ENCODE assay signal across 9 mouse cellular contexts in the genomic region with DNA sequence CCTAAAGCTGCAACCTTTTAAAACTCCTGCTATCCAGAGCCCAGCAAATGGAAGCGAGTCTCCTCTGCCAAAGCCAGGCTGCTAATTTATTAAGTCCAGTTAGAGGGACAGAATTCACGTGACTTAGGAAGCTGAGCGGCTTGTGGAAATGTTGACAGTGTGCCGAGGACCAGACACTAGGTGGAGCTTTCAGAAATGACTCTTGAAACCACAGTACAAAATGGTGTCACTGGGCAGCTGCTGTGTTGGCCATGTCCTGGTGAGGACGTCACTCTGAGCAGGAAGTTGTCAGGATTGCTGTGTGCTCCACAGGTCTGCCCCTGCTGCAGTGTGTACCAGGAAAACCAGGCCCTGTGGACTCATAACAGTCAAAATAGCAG.
DNase-seq lines count a peak whose midpoint lies in the region; ATAC-seq and TF ChIP-seq lines count a peak whose summit lies in the region.
"Had no signal": no experiment of that assay in that cellular context is flagged by ENCODE, and none has a peak within 500 bp of the region (broad histone marks: within the 10 kb centered on the region; RNA-seq: fewer than 3 reads in every experiment).

No protein-coding gene starts in this region.

- no peaks in the 10 kb centered on the region for H3K36me3 ChIP-seq in ES-E14 (ENCODE audit: control insufficient read depth, insufficient read depth, low read length, poor library complexity, severe bottlenecking)
- H3K36me3 ChIP-seq in liver, embryonic 14.5 days (replicated peaks; ENCODE audit: control insufficient read depth, insufficient read depth, low read depth): no peaks in the 10 kb centered on the region
- H3K36me3 ChIP-seq: neural tube, embryonic 13.5 days had no signal

- TF ChIP-seq EP300 in liver, embryonic 14.5 days (IDR thresholded peaks at IDR 0.05; ENCODE audit: low read depth): no peak

- no peaks in the 10 kb centered on the region for H3K9me3 ChIP-seq in ES-E14 (ENCODE audit: control insufficient read depth, insufficient read depth, low read depth, low read length)
- no peaks in the 10 kb centered on the region for H3K9me3 ChIP-seq in liver, embryonic 14.5 days (ENCODE audit: control insufficient read depth, low read length)
- H3K9me3 ChIP-seq: neural tube, embryonic 13.5 days had no signal

- peak overlapping the region; percentile 55 for H3K4me2 ChIP-seq in liver, embryonic 14.5 days (ENCODE audit: low read depth)

- 25% methylated on average over 5 of the region's 5 CpGs for WGBS in liver, embryonic 14.5 days (ENCODE audit: insufficient replicate concordance)
- WGBS in cerebellum, adult 2 months: 59% methylated on average over 5 of the region's 5 CpGs

- TF ChIP-seq POLR2A in cerebellum, adult 2 months (IDR thresholded peaks at IDR 0.05; ENCODE audit: borderline replicate concordance, insufficient read depth, low read length): no peak

- peak; percentile 63 for TF ChIP-seq CTCF in liver, embryonic 14.5 days (IDR thresholded peaks at IDR 0.05; ENCODE audit: low read depth)
- TF ChIP-seq CTCF in cerebellum, adult 2 months (IDR thresholded peaks at IDR 0.05; ENCODE audit: borderline replicate concordance, insufficient read depth, low read depth, low read length): no peak

- peak; percentile 89 for DNase-seq in 416B (ENCODE audit: low read depth)
- DNase-seq in ES-E14 (ENCODE audit: low read depth, low spot score): peak; percentile 3
- peak; percentile 4 for DNase-seq in heart, adult 8-10 months (ENCODE audit: low spot score)
- peak; percentile 45 to 54 (median 49) for DNase-seq in liver, embryonic 14.5 days (ENCODE audit: low read depth in 3 of 3, low spot score in 3 of 3)
- DNase-seq in retina, postnatal 1 day: peak; percentile 10
- DNase-seq in urinary bladder, adult 18-20 months (ENCODE audit: low spot score in 2 of 2): no peak
- DNase-seq in cerebellum, adult 18-20 months: no peak
- no peak for DNase-seq in cerebellum, adult 2 months

- peak; percentile 46 for ATAC-seq in liver, embryonic 14.5 days (ENCODE audit: insufficient read depth)

- H3K4me1 ChIP-seq in ES-E14 (ENCODE audit: control insufficient read depth in 2 of 2, insufficient read depth in 2 of 2, low read length in 2 of 2, poor library complexity in 1 of 2): 0 out of 4 replicates have a peak, but pooled peaks cover 0 to 2% of the 10 kb centered on the region in 2 experiments
- peaks cover 22 to 30% of the 10 kb centered on the region in 2 experiments for H3K4me1 ChIP-seq in liver, embryonic 14.5 days (replicated peaks; ENCODE audit: control insufficient read depth in 2 of 2, insufficient read depth in 2 of 2, low read length in 1 of 2)
- H3K4me1 ChIP-seq in cerebellum, adult 2 months (ENCODE audit: control insufficient read depth, insufficient read depth, low read length): no peaks in the 10 kb centered on the region
- H3K4me1 ChIP-seq: neural tube, embryonic 13.5 days had no signal

- H3K27me3 ChIP-seq in liver, embryonic 14.5 days (ENCODE audit: control insufficient read depth, insufficient read depth, low read length): no peaks in the 10 kb centered on the region
- no peaks in the 10 kb centered on the region for H3K27me3 ChIP-seq in cerebellum, adult 2 months (ENCODE audit: control insufficient read depth, insufficient read depth, low read length)
- H3K27me3 ChIP-seq: neural tube, embryonic 13.5 days had no signal

- H3K4me3 ChIP-seq in ES-E14 (ENCODE audit: insufficient read depth in 1 of 2, low read depth in 1 of 2, low read length in 2 of 2, poor library complexity in 1 of 2, severe bottlenecking in 1 of 2): no peak overlapping the region
- H3K4me3 ChIP-seq in liver, embryonic 14.5 days (ENCODE audit: insufficient read depth in 1 of 2, low read depth in 2 of 2, low read length in 2 of 2): no peak overlapping the region
- H3K4me3 ChIP-seq in cerebellum, adult 2 months (replicated peaks; ENCODE audit: insufficient read depth, low read depth, low read length): no peak overlapping the region

- in situ Hi-C loops in ES-E14 (cut with MboI; ENCODE audit: low sequenced_read_pairs in 2 of 2, unreplicated experiment in 2 of 2): no loop called here

- H3K9ac ChIP-seq in ES-E14 (ENCODE audit: insufficient read depth, low read depth, low read length, poor library complexity, severe bottlenecking): no peak overlapping the region
- H3K9ac ChIP-seq in liver, embryonic 14.5 days (replicated peaks): peak overlapping the region; percentile 45

- H3K27ac ChIP-seq in ES-E14 (ENCODE audit: insufficient read depth, low read depth, low read length, poor library complexity, severe bottlenecking): no peak overlapping the region
- H3K27ac ChIP-seq in liver, embryonic 14.5 days: peak overlapping the region; percentile 78
- H3K27ac ChIP-seq in cerebellum, adult 2 months (ENCODE audit: insufficient read depth, low read length): no peak overlapping the region
- H3K27ac ChIP-seq: neural tube, embryonic 13.5 days had no signal

TF ChIP-seq in ES-E14, 5 proteins besides CTCF, POLR2A, EP300 and RAD21:
- no peak for TF ChIP-seq MAFK (IDR thresholded peaks at IDR 0.05; ENCODE audit: insufficient read depth, low read depth, low read length)

Comparison
In these comparisons a context has a peak if more than half of its experiments do, and no peak if none do; other contexts are left out.
1. DNase-seq: peak in 416B (single experiment), ES-E14 (single experiment), heart, adult 8-10 months (single experiment), liver, embryonic 14.5 days (3 of 3) and retina, postnatal 1 day (single experiment); none in urinary bladder, adult 18-20 months (0 of 2), cerebellum, adult 18-20 months (0 of 2) and cerebellum, adult 2 months (0 of 2).